Mouse (Mus musculus): ENCODE data around the gene Pgf.

- TF ChIP-seq POLR2A (IDR thresholded peaks at IDR 0.05; ENCODE audit: borderline replicate concordance, extremely low read depth, insufficient read depth, insufficient read length, poor library complexity, severe bottlenecking) (no peak), CTCF (IDR thresholded peaks at IDR 0.05; ENCODE audit: borderline replicate concordance, extremely low read depth, insufficient read depth, insufficient read length) (no peak)
Observed at GRCm38 (mm10) chr12:85201830-85202147, 24.2 kb upstream of the Pgf start.

Data from brain, embryonic 14.5 days (tissue).